Mouse (Mus musculus) right cerebral cortex, adult 2 months (tissue): Measurements from ENCODE around the gene Sufu.
A peak's percentile ranks its signal among the peaks of the same experiment; 100 is the strongest.

ENCODE experiments used
- DNase-seq, 2 experiments: peaks; one replicate each; pipeline ENCODE4 v3.0.0; 2021 to 2022; ENCODE audit warnings: low spot score in 2 of 2

The Sufu gene

GRCm38 (mm10) chr19:46516667-46517528, 120.2 kb downstream of the Sufu start:
- no peak for DNase-seq

GRCm38 (mm10) chr19:46517529-46518351, 121.0 kb downstream of the Sufu start:
- no peak for DNase-seq

DNA sequence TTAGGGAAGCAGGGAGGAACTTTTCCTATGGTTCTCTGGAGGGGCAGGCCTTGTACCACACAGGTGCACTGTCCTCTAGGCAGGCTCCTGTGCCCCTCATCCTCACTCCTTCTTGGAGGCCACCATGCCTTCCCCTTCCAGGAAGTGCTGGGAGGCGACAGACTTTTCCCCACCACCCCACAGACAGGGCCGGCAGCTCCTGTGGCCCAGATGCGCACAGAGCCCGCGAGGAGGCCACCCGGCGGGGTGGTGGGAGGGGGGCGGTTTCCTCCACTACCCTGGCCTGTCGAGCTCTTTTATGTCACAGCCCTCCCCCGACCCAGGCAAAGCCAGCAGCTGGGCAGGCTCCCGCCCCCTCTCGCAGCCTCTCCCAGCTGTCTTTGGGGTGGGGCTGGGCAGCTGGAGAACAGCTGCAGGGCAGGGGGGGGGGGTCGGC, 121.7 kb downstream of the Sufu start:
- no peak for DNase-seq

DNA sequence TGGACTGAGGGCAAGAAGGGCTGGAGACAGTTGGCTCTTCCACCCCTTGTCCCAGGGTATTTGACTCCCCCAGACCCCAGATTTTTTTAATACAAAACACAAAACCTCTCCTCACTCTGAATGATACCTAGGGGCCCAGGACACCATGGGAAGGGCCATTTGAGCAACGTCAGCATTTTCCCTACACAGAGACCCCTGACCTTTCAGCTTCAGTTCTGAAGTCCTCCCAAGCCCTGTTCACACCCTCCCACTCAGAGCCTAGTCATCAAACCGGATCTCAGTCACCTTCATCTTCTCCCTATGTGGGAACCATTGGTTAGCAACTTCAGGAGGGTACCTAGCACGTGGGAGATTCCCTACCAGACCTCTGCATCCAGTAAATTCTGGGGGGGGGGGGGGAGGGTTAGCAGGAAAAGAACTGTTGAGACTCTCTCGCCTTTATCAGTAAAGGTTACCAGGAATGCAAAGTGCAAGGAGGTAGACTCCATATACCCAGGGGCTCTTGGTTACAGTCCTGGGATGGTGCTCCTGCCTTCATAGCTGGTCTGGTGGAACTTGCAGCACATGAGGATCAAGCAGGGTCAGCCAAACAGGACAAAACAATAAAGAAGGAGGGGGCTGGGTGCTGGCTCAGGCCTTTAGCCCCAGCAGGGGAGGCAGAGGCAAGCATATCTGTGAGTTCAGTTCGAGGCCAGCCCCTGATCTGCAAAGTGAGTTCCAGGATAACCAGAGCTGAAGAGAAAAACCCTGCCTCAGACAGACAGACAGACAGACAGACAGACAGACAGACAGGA, 122.3 kb downstream of the Sufu start:
- no peak for DNase-seq

- no peak for DNase-seq
These were observed 125.0 kb downstream of the Sufu start for GRCm38 (mm10) chr19:46521698-46522097.

- DNase-seq, result no peak
These were observed 125.8 kb downstream of the Sufu start for GRCm38 (mm10) chr19:46522433-46523044.

GRCm38 (mm10) chr19:46523131-46523479, 126.4 kb downstream of the Sufu start:
- no peak for DNase-seq

DNA sequence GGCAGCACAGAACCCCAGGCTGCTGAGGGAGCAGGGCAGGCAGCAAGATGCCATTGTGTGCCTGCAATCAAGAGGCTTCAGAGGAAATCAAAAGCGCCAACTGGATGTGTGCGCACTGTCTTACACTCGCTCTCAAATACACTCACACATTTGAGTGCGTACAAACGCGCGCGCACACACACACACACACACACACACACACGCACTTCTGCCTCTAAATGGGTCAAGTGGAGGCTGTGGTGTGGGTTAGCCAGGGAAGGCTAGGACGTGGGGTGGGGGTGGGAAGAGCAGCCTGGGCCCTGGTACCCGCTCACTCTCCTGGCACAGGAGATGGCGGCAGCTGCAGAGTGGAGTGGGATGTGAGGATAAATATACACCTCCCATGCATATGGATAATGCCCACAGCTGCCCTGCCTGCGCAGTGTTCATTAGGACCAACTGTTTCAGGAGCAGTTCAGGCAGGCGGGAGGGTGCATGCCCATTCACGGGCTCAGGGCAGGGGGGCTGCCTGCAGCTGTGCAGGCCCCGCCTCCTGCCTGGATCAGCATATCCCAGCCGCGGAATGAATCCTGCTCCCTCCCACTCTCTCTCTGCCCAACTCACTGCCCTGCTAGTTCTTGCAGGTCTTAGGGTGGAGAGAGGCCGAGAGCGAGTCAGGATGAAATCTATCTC, 126.9 kb downstream of the Sufu start:
- peak; percentile 76 to 83 for DNase-seq

GRCm38 (mm10) chr19:46524152-46524544, 127.5 kb downstream of the Sufu start:
- DNase-seq, result no peak

DNA sequence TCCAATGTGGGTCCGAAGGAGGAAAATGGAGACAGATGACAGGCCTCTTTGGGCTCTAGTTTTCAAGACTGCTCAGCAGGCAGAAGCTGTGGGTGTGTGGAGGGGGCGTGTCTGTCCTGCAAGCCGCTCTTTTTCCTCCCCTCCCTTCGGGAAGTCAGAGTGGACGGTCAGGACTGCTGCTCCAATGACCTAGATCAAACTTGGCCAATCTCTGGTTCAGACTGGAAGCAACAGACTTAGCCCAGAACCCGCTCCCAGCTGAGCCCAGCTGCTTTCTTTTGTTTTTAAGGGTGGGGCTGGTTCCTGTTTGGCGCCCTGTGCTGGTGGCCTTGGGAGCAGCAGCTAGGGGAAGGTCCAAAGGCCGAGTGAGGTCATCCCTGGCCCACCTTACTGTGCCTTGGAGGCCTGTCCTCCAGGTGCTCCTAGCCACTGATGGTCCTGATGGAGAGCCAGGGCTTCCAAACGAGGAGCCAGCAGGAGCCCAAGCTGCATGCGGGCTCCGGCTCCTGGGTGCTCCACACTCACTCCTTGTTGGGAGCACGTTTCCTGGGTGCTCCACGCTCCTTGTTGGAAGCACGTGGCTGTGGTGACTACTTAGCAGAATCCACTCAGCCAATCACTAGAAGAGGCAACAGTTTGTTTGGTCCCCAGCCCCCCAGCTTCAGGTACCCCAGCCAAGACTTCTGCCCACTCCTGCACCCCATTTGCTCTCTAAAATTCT, 128.1 kb downstream of the Sufu start:
- DNase-seq, result no peak

DNA sequence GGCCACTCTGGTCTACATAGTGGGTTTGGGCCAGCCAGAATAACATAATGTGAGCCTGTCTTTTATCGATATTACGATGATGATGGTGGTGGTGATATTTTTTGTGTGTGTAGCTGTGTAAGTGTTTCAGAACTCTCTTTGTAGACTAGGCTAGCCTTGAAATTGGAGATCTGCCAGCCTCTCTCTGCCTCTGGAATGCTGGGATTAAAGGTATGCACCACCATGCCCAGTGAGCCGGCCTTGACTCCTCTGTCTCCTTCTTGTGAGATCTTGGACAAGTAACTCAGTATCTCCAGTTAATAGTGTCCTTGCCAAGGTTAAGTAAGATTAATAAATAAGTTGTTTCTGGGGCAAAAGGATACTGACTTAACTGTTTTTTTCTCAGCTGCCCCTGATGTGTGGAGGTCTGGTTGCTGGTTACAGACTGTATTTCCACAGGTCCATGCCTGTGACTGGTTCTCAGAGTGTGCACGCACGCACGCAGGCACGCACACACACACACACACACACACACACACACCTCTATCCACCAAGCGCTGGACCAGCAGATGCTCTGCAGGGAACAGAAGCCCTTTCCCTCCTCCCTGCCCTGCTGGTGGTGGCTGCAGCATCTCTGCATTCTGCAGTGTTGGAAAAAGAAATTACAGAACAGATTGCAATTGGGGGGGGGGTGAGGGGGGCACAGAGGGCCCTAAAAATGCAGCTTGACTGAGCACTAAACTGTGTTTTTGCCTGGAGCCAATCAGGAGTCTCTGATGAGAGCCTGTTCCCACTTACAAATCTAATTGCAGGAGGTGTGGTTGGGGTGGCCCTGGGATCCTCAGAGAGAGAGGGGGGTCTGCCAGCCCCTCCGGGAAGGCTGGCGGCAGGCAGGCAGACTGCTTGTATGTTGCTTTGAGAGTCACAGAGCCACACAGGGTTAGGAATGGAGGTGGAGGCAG, 129.3 kb downstream of the Sufu start:
- DNase-seq, result no peak

- no peak for DNase-seq
These were observed 131.2 kb downstream of the Sufu start for GRCm38 (mm10) chr19:46527632-46528528.

DNA sequence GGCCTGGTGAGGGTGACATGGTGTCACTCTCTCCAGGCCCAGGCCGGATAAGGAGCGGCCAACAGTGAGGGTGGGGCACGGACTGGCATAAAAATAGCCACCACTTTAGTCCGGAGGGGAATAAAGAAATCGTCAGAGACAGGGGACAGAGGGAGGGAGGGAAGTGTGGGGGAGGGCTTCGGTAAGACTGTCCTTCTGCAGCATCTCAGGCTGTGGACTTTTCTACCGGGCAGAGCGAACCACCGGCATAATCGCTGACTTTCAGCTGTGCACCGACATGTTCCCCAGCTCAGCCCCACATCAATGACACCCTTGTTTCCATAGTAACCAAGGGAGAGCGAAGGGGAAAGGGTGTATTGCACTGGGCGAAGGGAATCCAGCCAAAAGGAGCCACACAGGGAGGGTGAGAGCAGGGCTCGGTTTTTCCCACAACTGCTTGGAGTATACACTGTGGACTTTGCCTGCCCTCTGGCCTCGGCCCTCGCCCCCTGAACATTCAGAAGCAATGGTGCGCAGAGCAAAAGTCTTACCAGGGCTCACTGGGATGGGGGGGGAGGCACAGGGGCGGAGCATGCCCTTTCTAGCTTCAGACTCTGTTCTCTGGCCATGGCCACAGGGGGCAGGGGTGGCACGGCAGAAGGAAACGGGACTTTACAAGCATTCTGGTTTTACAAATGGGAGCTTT, 132.0 kb downstream of the Sufu start:
- peak in 1 of 2 experiments; percentile 67 for DNase-seq

- DNase-seq, result no peak
These were observed 133.1 kb downstream of the Sufu start for GRCm38 (mm10) chr19:46529601-46530448.

DNA sequence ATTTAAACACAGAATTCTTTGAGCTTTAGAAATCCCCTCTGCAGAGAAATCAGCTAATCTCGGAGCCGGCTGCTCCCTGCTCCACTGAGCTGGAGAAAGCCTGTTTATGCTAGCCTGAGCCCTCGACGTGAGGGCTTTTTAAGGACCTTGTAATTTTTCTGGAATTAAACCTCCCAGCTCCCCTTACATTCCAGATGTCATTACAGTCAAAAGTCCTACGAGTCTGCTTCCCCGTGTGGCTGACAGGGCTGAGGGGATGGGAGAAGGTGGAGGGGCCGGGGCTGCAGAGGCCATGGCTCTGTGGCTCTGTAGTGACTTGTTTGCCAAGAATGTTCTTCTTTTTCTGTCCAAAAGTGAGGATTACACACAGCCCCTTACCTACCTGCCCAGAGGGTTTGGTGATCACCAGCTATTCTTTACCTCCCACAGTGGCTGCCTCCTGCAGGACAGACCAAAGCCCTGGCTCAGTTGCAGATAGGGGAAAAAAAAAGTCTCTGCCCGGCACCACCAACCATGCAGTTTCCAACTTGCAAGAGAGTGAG, 133.8 kb downstream of the Sufu start:
- no peak for DNase-seq
